Mouse (Mus musculus) erythroblast, embryonic 14.5 days (primary cell): Measurements from ENCODE around the gene Golga2. TPM values are rescaled to one million over a fixed set of nuclear protein-coding genes. Genes with fewer than 3 reads are reported as not detected.
"Not testable (repeated sequence)": the region's sequence is repeated elsewhere in the genome, so short reads cannot be mapped to it uniquely, and the experiment has no call there.

Experiments used
- H3K27me3 ChIP-seq: 2 replicates; pipeline ENCODE4 v1.6.1; 2012; ENCODE audit warnings: inconsistent platforms; ENCODE audit not compliant: control insufficient read depth
- H3K36me3 ChIP-seq: 2 replicates; pipeline ENCODE4 v1.6.1; 2012; ENCODE audit warnings: mild to moderate bottlenecking, inconsistent platforms; ENCODE audit not compliant: control insufficient read depth
- H3K4me1 ChIP-seq: 2 replicates; pipeline ENCODE4 v1.6.1; 2012; ENCODE audit warnings: inconsistent platforms; ENCODE audit not compliant: control insufficient read depth
- H3K4me3 ChIP-seq: replicated peaks from 2 replicates; pipeline ENCODE3; 2012; ENCODE audit warnings: moderate library complexity, mild to moderate bottlenecking, inconsistent platforms
- H3K9me3 ChIP-seq: 2 replicates; pipeline ENCODE4 v1.6.1; 2012; ENCODE audit warnings: low read length, inconsistent platforms, mixed read lengths; ENCODE audit not compliant: control insufficient read depth
- GATA1 ChIP-seq: IDR thresholded peaks from 2 replicates; pipeline ENCODE4 v1.6.1; 2012; ENCODE audit warnings: low read length, inconsistent platforms, mixed read lengths
- TAL1 ChIP-seq: IDR thresholded peaks from 3 replicates; pipeline ENCODE4 v1.6.1; 2012; ENCODE audit warnings: low read length, inconsistent platforms, mixed read lengths
- polyA plus RNA-seq: library from polyadenylated mRNA; stranded (reverse); fragments of >175 nt; gene quantifications from 2 replicates; pipeline ENCODE4 v1.2.3, GENCODE M21; 2012

The Golga2 gene
- polyA plus RNA-seq, 1 experiment: 4.1 TPM

- Histone ChIP-seq H3K27me3 (no peaks in the 10 kb centered on the region), H3K4me3 (no peak overlapping the region), H3K9me3 (no peaks in the 10 kb centered on the region), H3K4me1 (peaks cover 16% of the 10 kb centered on the region), H3K36me3 (peaks cover 74% of the 10 kb centered on the region)
- no peak for TF ChIP-seq GATA1
- no peak for TF ChIP-seq TAL1
Observed at GRCm38 (mm10) chr2:32282727-32283126, 4.5 kb upstream of the Golga2 start.

DNA sequence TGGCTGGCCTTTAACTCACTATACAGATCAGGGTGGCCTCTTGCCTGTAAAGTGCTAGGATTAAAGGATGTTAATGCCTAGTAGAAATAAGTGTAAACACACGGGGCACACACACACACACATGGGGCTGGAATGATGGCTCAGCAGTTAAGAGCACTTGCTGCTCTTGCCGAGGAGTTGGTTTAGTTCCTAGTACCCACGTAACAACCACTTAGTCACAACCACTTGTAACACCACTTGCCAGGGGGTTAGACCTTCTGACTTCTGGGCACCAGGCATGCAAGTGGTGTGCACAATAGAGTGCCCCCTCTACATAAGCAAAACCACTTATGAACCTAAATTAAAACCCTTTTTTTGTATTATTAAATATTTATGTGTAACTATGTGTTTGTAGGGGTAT lies 3.2 kb upstream of the Golga2 start:
- peaks cover 61% of the 10 kb centered on the region for H3K36me3 ChIP-seq
- H3K9me3 ChIP-seq: no peaks in the 10 kb centered on the region
- no peak overlapping the region for H3K4me3 ChIP-seq
- peaks cover 21% of the 10 kb centered on the region for H3K4me1 ChIP-seq
- no peak for TF ChIP-seq GATA1
- no peak for TF ChIP-seq TAL1
- H3K27me3 ChIP-seq: no peaks in the 10 kb centered on the region

- 0 out of 2 replicates have a peak, but pooled peaks cover 2% of the 10 kb centered on the region for H3K9me3 ChIP-seq
- no peak for TF ChIP-seq GATA1
- TF ChIP-seq TAL1: no peak
- no peaks in the 10 kb centered on the region for H3K27me3 ChIP-seq
- H3K4me3 ChIP-seq: peak within 1 kb of the TSS; percentile 83
- H3K4me1 ChIP-seq: peaks cover 30% of the 10 kb centered on the region
- H3K36me3 ChIP-seq: peaks cover 44% of the 10 kb centered on the region
Observed at GRCm38 (mm10) chr2:32287923-32288367, 761 bp downstream of the Golga2 start, which contains the start of gene Swi5. TSS of gene Swi5 (minus strand) at chr2:32288075.

GRCm38 (mm10) chr2:32288371-32288931 lies 1.3 kb downstream of the Golga2 start:
- no peaks in the 10 kb centered on the region for H3K27me3 ChIP-seq
- no peak for TF ChIP-seq TAL1
- peaks cover 46% of the 10 kb centered on the region for H3K36me3 ChIP-seq
- 0 out of 2 replicates have a peak, but pooled peaks cover 2% of the 10 kb centered on the region for H3K9me3 ChIP-seq
- H3K4me3 ChIP-seq: peak overlapping the region; percentile 83
- H3K4me1 ChIP-seq: peaks cover 30% of the 10 kb centered on the region

GRCm38 (mm10) chr2:32289578-32289977 lies 2.4 kb downstream of the Golga2 start:
- peaks cover 44% of the 10 kb centered on the region for H3K36me3 ChIP-seq
- TF ChIP-seq GATA1 (no peak), TAL1 (no peak)
- peaks cover 30% of the 10 kb centered on the region for H3K4me1 ChIP-seq
- H3K9me3 ChIP-seq: 0 out of 2 replicates have a peak, but pooled peaks cover 2% of the 10 kb centered on the region
- no peaks in the 10 kb centered on the region for H3K27me3 ChIP-seq
- peak overlapping the region; percentile 83 for H3K4me3 ChIP-seq

- Histone ChIP-seq H3K27me3 (no peaks in the 10 kb centered on the region), H3K4me1 (peaks cover 8% of the 10 kb centered on the region), H3K36me3 (peaks cover 78% of the 10 kb centered on the region), H3K9me3 (0 out of 2 replicates have a peak, but pooled peaks cover 2% of the 10 kb centered on the region), H3K4me3 (no peak overlapping the region)
- TF ChIP-seq TAL1 (no peak), GATA1 (no peak)
Observed at GRCm38 (mm10) chr2:32294348-32294747, 7.2 kb downstream of the Golga2 start.

DNA sequence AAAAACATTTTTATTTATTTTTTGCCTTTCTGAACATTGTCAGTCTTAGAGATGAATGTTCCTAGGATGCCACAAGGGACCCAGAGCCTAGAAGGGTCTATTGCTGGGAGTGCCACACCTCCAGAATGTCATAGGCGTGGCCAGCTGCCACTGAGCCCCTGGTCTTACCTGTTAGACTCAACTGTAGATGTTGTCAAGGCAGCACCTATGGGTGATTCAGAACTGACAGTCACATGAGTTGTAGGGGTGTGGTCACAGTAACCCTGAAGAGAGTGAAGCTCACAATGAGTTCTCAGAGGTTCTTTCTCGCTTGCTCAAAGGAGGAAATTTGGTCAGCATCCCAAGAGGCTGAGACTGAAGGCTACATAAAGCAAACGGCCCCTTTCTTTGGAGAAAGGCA lies 8.1 kb downstream of the Golga2 start:
- Histone ChIP-seq H3K4me3 (no peak overlapping the region), H3K36me3 (peaks cover 87% of the 10 kb centered on the region), H3K27me3 (no peaks in the 10 kb centered on the region), H3K9me3 (no peaks in the 10 kb centered on the region), H3K4me1 (peaks cover 2% of the 10 kb centered on the region)
- TF ChIP-seq GATA1: no peak
- no peak for TF ChIP-seq TAL1

DNA sequence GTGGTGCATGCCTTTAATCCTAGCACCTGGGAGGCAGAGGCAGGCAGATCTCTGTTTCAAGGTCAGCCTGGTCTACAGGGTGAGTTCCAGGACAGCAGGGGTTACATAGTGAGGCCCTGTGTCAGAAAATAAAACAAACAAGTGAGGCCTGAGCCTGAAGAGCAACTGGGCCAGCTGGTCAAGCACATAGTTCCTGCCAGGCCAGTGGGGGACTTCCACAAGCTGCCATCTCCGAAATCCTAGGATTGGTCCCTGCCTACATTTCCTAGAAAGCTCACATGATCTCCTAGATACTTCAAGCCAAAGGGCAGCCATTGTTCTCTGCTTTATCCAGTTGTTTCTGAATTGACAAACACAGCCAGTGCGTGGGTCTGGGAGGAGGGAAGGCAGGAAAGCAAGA lies 8.7 kb downstream of the Golga2 start:
- H3K4me3 ChIP-seq, H3K9me3 ChIP-seq, H3K27me3 ChIP-seq, H3K4me1 ChIP-seq: not testable (repeated sequence)
- peaks cover 89% of the 10 kb centered on the region for H3K36me3 ChIP-seq

- TF ChIP-seq TAL1: no peak
- no peak for TF ChIP-seq GATA1
- no peaks in the 10 kb centered on the region for H3K9me3 ChIP-seq
- peaks cover 95% of the 10 kb centered on the region for H3K36me3 ChIP-seq
Observed at GRCm38 (mm10) chr2:32299469-32299868, 12.3 kb downstream of the Golga2 start.

DNA sequence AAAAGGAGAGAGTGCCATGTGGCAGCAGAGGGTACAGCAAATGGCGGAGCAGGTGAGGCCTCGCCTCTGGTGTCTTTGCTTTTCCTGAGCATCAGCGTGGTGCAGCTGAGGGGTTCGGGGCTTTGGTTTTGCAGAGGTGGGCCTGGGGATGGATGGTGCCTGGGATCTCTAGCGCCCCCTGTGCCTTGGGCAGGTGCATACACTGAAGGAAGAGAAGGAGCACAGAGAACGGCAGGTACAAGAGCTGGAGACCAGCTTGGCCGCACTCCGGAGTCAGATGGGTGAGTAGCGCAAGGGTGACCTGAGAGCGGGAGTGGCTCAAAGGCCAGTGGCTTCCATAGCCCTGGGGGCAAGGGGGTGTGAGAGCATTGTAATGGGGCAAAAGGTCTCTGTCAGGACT lies 15.8 kb downstream of the Golga2 start:
- TF ChIP-seq TAL1 (no peak), GATA1 (no peak)
- Histone ChIP-seq H3K4me3 (no peak overlapping the region), H3K27me3 (no peaks in the 10 kb centered on the region), H3K9me3 (no peaks in the 10 kb centered on the region), H3K36me3 (peaks cover 99% of the 10 kb centered on the region), H3K4me1 (no peaks in the 10 kb centered on the region)

More at GRCm38 (mm10) chr2:32299469-32299868, 12.3 kb downstream of the Golga2 start:
- H3K27me3 ChIP-seq: no peaks in the 10 kb centered on the region
- H3K4me1 ChIP-seq: no peaks in the 10 kb centered on the region
- H3K4me3 ChIP-seq: no peak overlapping the region
